In genomic region chrX:169830052-169830451, GRCm38 (mm10) we compare ENCODE assay signal across 26 mouse cellular contexts. TPM values are rescaled to one million over a fixed set of nuclear protein-coding genes. Genes with fewer than 3 reads are reported as not detected.
A peak's percentile ranks its signal among the peaks of the same experiment; 100 is the strongest.
DNase-seq lines count a peak whose midpoint lies in the region; ATAC-seq and TF ChIP-seq lines count a peak whose summit lies in the region.
"Had no signal": no experiment of that assay in that cellular context is flagged by ENCODE, and none has a peak within 500 bp of the region (broad histone marks: within the 10 kb centered on the region; RNA-seq: fewer than 3 reads in every experiment).

No protein-coding gene starts in this region.

- no peak for DNase-seq in layer of hippocampus, adult 2 months (ENCODE audit: low spot score in 2 of 2)
- no peak for DNase-seq in layer of hippocampus, adult 9-11 months
- peak; percentile 46 for DNase-seq in embryo, embryonic 11 days
- DNase-seq in cerebellum, adult 9-10 months: no peak
- no peak for DNase-seq in gastrocnemius, postnatal 10 days
- DNase-seq in left cerebral cortex, adult 9 months (ENCODE audit: low spot score in 2 of 2): no peak
- DNase-seq: adrenal gland, adult 2 months; cerebellum, adult 9-11 months; gastrocnemius, postnatal 25 days; heart, adult 2 months; spleen, adult 18-20 months had no signal

- peak overlapping the region; percentile 87; the same call in 1 of the 2 replicates for H3K27ac ChIP-seq in layer of hippocampus, adult 2 months
- no peak overlapping the region for H3K27ac ChIP-seq in hindbrain, embryonic 12.5 days
- H3K27ac ChIP-seq in midbrain, embryonic 13.5 days: no peak overlapping the region
- H3K27ac ChIP-seq: embryonic facial prominence, embryonic 12.5 days; heart, adult 2 months; limb, embryonic 13.5 days; liver, embryonic 14.5 days; lung, embryonic 15.5 days; macrophage had no signal

- no peaks in the 10 kb centered on the region for H3K4me1 ChIP-seq in hindbrain, embryonic 12.5 days
- peaks cover 20% of the 10 kb centered on the region for H3K4me1 ChIP-seq in midbrain, embryonic 13.5 days (replicated peaks)
- H3K4me1 ChIP-seq: lung, embryonic 15.5 days had no signal

- ATAC-seq in hindbrain, embryonic 12.5 days (ENCODE audit: low FRiP score): no peak
- peak; percentile 57; the same call in 1 of the 2 replicates for ATAC-seq in midbrain, embryonic 13.5 days
- ATAC-seq: intestine, postnatal 0 days had no signal

- no peak for TF ChIP-seq CTCF in layer of hippocampus, adult 2 months (conservative IDR thresholded peaks at IDR 0.05)

- no peaks in the 10 kb centered on the region for H3K9me3 ChIP-seq in hindbrain, embryonic 12.5 days (replicated peaks)
- H3K9me3 ChIP-seq in midbrain, embryonic 13.5 days: no peaks in the 10 kb centered on the region
- H3K9me3 ChIP-seq: embryonic facial prominence, embryonic 12.5 days; limb, embryonic 13.5 days; lung, embryonic 15.5 days had no signal

- WGBS in hindbrain, embryonic 12.5 days: 35% methylated on average over 4 of the region's 4 CpGs
- 24% methylated on average over 4 of the region's 4 CpGs for WGBS in midbrain, embryonic 13.5 days

- peak overlapping the region; percentile 26; the same call in 1 of the 2 replicates for H3K4me2 ChIP-seq in hindbrain, embryonic 12.5 days (replicated peaks)
- peak overlapping the region; percentile 41 for H3K4me2 ChIP-seq in midbrain, embryonic 13.5 days (replicated peaks)
- H3K4me2 ChIP-seq: embryonic facial prominence, embryonic 12.5 days; limb, embryonic 13.5 days; lung, embryonic 15.5 days had no signal

- peaks cover 6% of the 10 kb centered on the region for H3K27me3 ChIP-seq in hindbrain, embryonic 12.5 days
- peaks cover 11% of the 10 kb centered on the region; the same call in 1 of the 2 replicates for H3K27me3 ChIP-seq in midbrain, embryonic 13.5 days
- H3K27me3 ChIP-seq: lung, embryonic 15.5 days had no signal

- H3K4me3 ChIP-seq in layer of hippocampus, adult 2 months: no peak overlapping the region; the same call in 1 of the 2 replicates
- no peak overlapping the region for H3K4me3 ChIP-seq in hindbrain, embryonic 12.5 days
- H3K4me3 ChIP-seq in midbrain, embryonic 13.5 days (replicated peaks): no peak overlapping the region
- H3K4me3 ChIP-seq: embryonic facial prominence, embryonic 12.5 days; heart, adult 2 months; limb, embryonic 13.5 days; lung, embryonic 15.5 days had no signal

- H3K36me3 ChIP-seq in hindbrain, embryonic 12.5 days: no peaks in the 10 kb centered on the region
- no peaks in the 10 kb centered on the region for H3K36me3 ChIP-seq in midbrain, embryonic 13.5 days
- H3K36me3 ChIP-seq: embryonic facial prominence, embryonic 12.5 days; limb, embryonic 13.5 days; lung, embryonic 15.5 days had no signal

- no peak overlapping the region for H3K9ac ChIP-seq in hindbrain, embryonic 12.5 days
- H3K9ac ChIP-seq in midbrain, embryonic 13.5 days (replicated peaks): no peak overlapping the region
- H3K9ac ChIP-seq: embryonic facial prominence, embryonic 12.5 days; limb, embryonic 13.5 days; liver, embryonic 14.5 days; lung, embryonic 15.5 days had no signal

RNA-seq across cellular contexts. Expression of gene 4933400A11Rik, which starts 50.6 kb away (rescaled TPM):
- not detected for total RNA-seq in layer of hippocampus, adult 2 months (2021)
- 0.46 TPM in 1 of 2 replicates, not detected in the other for polyA plus RNA-seq in hindbrain, embryonic 12.5 days (2016; fragmentation: Nextera tagmentation; extraction: Ambion mirVana)
- not detected in 2 replicates for polyA plus RNA-seq in midbrain, embryonic 13.5 days (2015; fragmentation: Nextera tagmentation; extraction: Ambion mirVana)
- total RNA-seq in gastrocnemius, postnatal 10 days (2021): not detected
- total RNA-seq: adrenal gland, adult 2 months; gastrocnemius, postnatal 25 days; heart, adult 2 months; hematopoietic stem cell, adult 5-6 weeks; layer of hippocampus, postnatal 25 days; left cerebral cortex, postnatal 14 days; monocyte, adult 5-6 weeks had no signal
- polyA plus RNA-seq: adrenal gland, adult 2 months; heart, adult 2 months; intestine, postnatal 0 days; kidney, embryonic 16.5 days; large intestine, adult 2 months; liver, embryonic 14.5 days; macrophage; neural tube, embryonic 14.5 days had no signal
